Mouse (Mus musculus) limb, embryonic 15.5 days (tissue): ENCODE measurements around the gene Mrps18b. TPM values are rescaled to one million over a fixed set of nuclear protein-coding genes. Genes with fewer than 3 reads are reported as not detected.

Source experiments
- microRNA counts: library from miRNA; unstranded; fragments of <30 nt; microRNA quantifications from one replicate; lab custom pipeline; 2016
- microRNA-seq: library from miRNA; unstranded; fragments of <30 nt; microRNA quantifications from one replicate; pipeline ENCODE4, GENCODE M21; 2016
- polyA plus RNA-seq: library from polyadenylated mRNA; unstranded; fragments of >200 nt; fragmentation: Nextera tagmentation; extraction: Ambion mirVana; gene quantifications from 2 replicates; pipeline ENCODE4 v1.2.1, GENCODE M21; 2015

Gene Mrps18b
- polyA plus RNA-seq, 1 experiment from 2014 or later = 72.4 TPM

MicroRNA genes within 50 kb of the gene (microRNA counts, 519-probe panel; counts per million panel counts)
- not detected for microRNA mmu-miR-1894-3p (lab: Ali Mortazavi, UCI)
- microRNA mmu-miR-1894-5p (lab: Ali Mortazavi, UCI) = not detected
- microRNA mmu-miR-877 (lab: Ali Mortazavi, UCI) = 1,608 counts per million, percentile 21 among the panel's probes with 10 or more counts

Small RNAs within 50 kb of the gene (microRNA-seq; reads per million reads assigned to microRNA genes)
- gene Gm28033 = 0.82 reads per million
- not detected for gene Mir1894
- 39.3 reads per million, percentile 37 among the genes with 10 or more reads in this experiment for gene Mir877

Other genes starting within 250 kb of the Mrps18b start
- 14.3 and 14.4 TPM in 2 replicates for gene Vars2, start 248.8 kb downstream of the Mrps18b start, polyA plus RNA-seq
- 36.2 and 42.2 TPM in 2 replicates for gene Gtf2h4, start 242.7 kb downstream of the Mrps18b start, polyA plus RNA-seq
- gene Ddr1, start 211.8 kb downstream of the Mrps18b start, polyA plus RNA-seq = 81.7 and 85.2 TPM in 2 replicates
- 23.2 and 27.5 TPM in 2 replicates for gene Ier3, start 94.7 kb downstream of the Mrps18b start, polyA plus RNA-seq
- 60.2 and 70.9 TPM in 2 replicates for gene Flot1, start 93.2 kb downstream of the Mrps18b start, polyA plus RNA-seq
- 811 and 833 TPM in 2 replicates for gene Tubb5, start 78.1 kb downstream of the Mrps18b start, polyA plus RNA-seq
- gene Mdc1, start 74.9 kb downstream of the Mrps18b start, polyA plus RNA-seq = 13.0 and 15.0 TPM in 2 replicates
- gene Nrm, start 55.1 kb downstream of the Mrps18b start, polyA plus RNA-seq = 55.5 and 59.0 TPM in 2 replicates
- 24.8 and 28.8 TPM in 2 replicates for gene Ppp1r18, start 50.8 kb downstream of the Mrps18b start, polyA plus RNA-seq
- 36.8 and 41.3 TPM in 2 replicates for gene Dhx16, start 36.6 kb downstream of the Mrps18b start, polyA plus RNA-seq
- 18.0 and 23.0 TPM in 2 replicates for gene 2310061I04Rik, start 19.0 kb downstream of the Mrps18b start, polyA plus RNA-seq
- 58.9 and 59.1 TPM in 2 replicates for gene Atat1, start 6.3 kb downstream of the Mrps18b start, polyA plus RNA-seq
- 35.0 and 40.1 TPM in 2 replicates for gene Ppp1r10, start within 50 bp of the Mrps18b start, polyA plus RNA-seq
- gene Abcf1, start 53.4 kb upstream of the Mrps18b start, polyA plus RNA-seq = 84.7 and 84.9 TPM in 2 replicates
- gene Gnl1, start 63.5 kb upstream of the Mrps18b start, polyA plus RNA-seq = 53.7 and 60.0 TPM in 2 replicates
- 33.8 and 36.0 TPM in 2 replicates for gene Prr3, start 63.8 kb upstream of the Mrps18b start, polyA plus RNA-seq
- 2.8 and 2.9 TPM in 2 replicates for gene H2-T24, start 104.2 kb upstream of the Mrps18b start, polyA plus RNA-seq
- gene H2-T23, start 116.5 kb upstream of the Mrps18b start, polyA plus RNA-seq = 19.2 and 20.4 TPM in 2 replicates
- 29.0 and 32.3 TPM in 2 replicates for gene H2-T22, start 126.4 kb upstream of the Mrps18b start, polyA plus RNA-seq
- not detected in 2 replicates for gene Gm6034, start 126.6 kb upstream of the Mrps18b start, polyA plus RNA-seq
- not detected in 2 replicates for gene Gm11127, start 142.0 kb upstream of the Mrps18b start, polyA plus RNA-seq
- gene Gm19684, start 205.3 kb upstream of the Mrps18b start, polyA plus RNA-seq = not detected in 2 replicates
- gene Gm7030, start 213.0 kb upstream of the Mrps18b start, polyA plus RNA-seq = not detected in 2 replicates